Mouse (Mus musculus): ENCODE results near the gene Dmgdh.

DNA sequence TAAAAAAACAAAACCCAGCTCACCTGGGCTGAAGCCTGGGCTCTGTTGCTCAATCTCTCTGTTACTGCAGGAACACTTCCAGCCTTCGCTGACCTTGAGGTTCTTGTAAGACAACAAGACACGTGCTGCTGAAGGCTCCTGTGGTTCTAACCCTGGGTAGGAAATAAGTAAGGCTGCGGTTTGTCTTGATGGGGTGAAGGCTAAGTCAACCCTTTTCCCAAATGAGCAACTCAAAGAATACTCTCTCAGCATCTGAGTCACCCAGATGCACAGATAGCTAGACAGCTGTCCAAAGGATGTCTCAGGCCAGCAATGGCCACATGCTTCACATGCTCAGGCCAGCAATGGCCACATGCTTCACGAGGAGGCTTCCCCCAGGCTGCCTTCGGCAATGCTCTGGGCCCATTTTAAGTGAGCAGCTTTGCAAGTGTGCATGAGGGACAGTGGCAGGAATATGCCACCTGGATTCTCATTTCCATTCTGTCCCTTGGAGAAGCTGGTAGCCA is 61.0 kb downstream of the Dmgdh start:
- no peak for TF ChIP-seq CTCF (IDR thresholded peaks at IDR 0.05; ENCODE audit: extremely low read depth, insufficient read length, insufficient replicate concordance, low read depth, low read length)
- TF ChIP-seq POLR2A (IDR thresholded peaks at IDR 0.05; ENCODE audit: low read depth, low read length), result no peak

Measured in small intestine, adult 2 months (tissue).